Mouse (Mus musculus) hindbrain, postnatal 0 days (tissue): ENCODE results near the gene BC025920. TPM values are rescaled to one million over a fixed set of nuclear protein-coding genes. Genes with fewer than 3 reads are reported as not detected.

Experiments used
- ATAC-seq: fragments of 200-750 bp; cut with Nextera tagmentation; 2 replicates; pipeline ENCODE4 v1.8.0; 2017; ENCODE audit warnings: mild to moderate bottlenecking, moderate TSS enrichment, moderate library complexity
- DNase-seq: peaks from one replicate; pipeline ENCODE4 v3.0.0-alpha.2; 2015; ENCODE audit warnings: low spot score
- H3K27ac ChIP-seq: fragments of 300-500 bp; sonication (generic); 2 replicates; pipeline ENCODE4 v1.5.1; 2014; ENCODE audit warnings: mild to moderate bottlenecking
- H3K27me3 ChIP-seq: fragments of 300-500 bp; sonication (generic); 2 replicates; pipeline ENCODE4 v1.6.1; 2014; ENCODE audit warnings: low read length, mixed read lengths; ENCODE audit not compliant: insufficient read depth
- H3K36me3 ChIP-seq: fragments of 300-500 bp; sonication (generic); 2 replicates; pipeline ENCODE4 v1.6.1; 2014; ENCODE audit warnings: low read length, mixed read lengths; ENCODE audit not compliant: insufficient read depth
- H3K4me1 ChIP-seq: fragments of 300-500 bp; sonication (generic); 2 replicates; pipeline ENCODE4 v1.6.1; 2014; ENCODE audit warnings: antibody characterized with exemption, low read length, mixed read lengths; ENCODE audit not compliant: insufficient read depth
- H3K4me2 ChIP-seq: fragments of 300-500 bp; sonication (generic); 2 replicates; pipeline ENCODE4 v1.6.1; 2014; ENCODE audit warnings: low read depth, mild to moderate bottlenecking, low read length, moderate library complexity, mixed read lengths
- H3K4me3 ChIP-seq: fragments of 300-500 bp; sonication (generic); 2 replicates; pipeline ENCODE4 v1.5.1; 2014; ENCODE audit warnings: low read length
- H3K9ac ChIP-seq: fragments of 300-500 bp; sonication (generic); replicated peaks from 2 replicates; pipeline ENCODE4 v1.6.1; 2014; ENCODE audit warnings: mild to moderate bottlenecking, low read length, moderate library complexity, mixed read lengths
- H3K9me3 ChIP-seq: fragments of 300-500 bp; sonication (generic); 2 replicates; pipeline ENCODE4 v1.6.1; 2016; ENCODE audit warnings: low read length, mixed read lengths
- CTCF ChIP-seq: IDR thresholded peaks from 2 replicates; pipeline ENCODE4 v1.5.1; 2016; ENCODE audit warnings: antibody characterized with exemption, control low read depth, low read depth
- whole genome bisulfite sequencing: fragments of 180-500 bp; shearing (Covaris S2); extraction: QIAGEN DNeasy Blood & Tissue Kit; methylation state at CpG from one replicate; pipeline ENCODE4 v1.1.7; 2014; 5-methylcytosine and 5-hydroxymethylcytosine counted together
- polyA plus RNA-seq: library from polyadenylated mRNA; unstranded; fragments of >200 nt; fragmentation: Nextera tagmentation; extraction: Ambion mirVana; gene quantifications from 2 replicates; pipeline ENCODE4 v1.2.1, GENCODE M21; 2015
- total RNA-seq: library from RNA; depleted of rRNA; stranded (reverse); fragments of >200 nt; gene quantifications from 2 replicates; pipeline ENCODE4 v1.2.3, GENCODE M21; 2014

BC025920 gene
- total and polyA plus RNA-seq, 2 experiments from 2014 or later = 1.3 to 4.2 TPM

- Histone ChIP-seq H3K4me3 (no peak overlapping the region), H3K9ac (peak overlapping the region; percentile 24; the same call in 1 of the 2 replicates), H3K4me2 (0 out of 2 replicates have a peak overlapping the region, but pooled peaks have one; percentile 92), H3K4me1 (peaks cover 17% of the 10 kb centered on the region), H3K36me3 (no peaks in the 10 kb centered on the region), H3K27ac (no peak overlapping the region), H3K9me3 (no peaks in the 10 kb centered on the region), H3K27me3 (no peaks in the 10 kb centered on the region)
- 92% methylated on average over 2 of the region's 2 CpGs for WGBS
- no peak for TF ChIP-seq CTCF
- no peak for ATAC-seq
- no peak for DNase-seq
Observed at GRCm38 (mm10) chr10:81641566-81641965, 35.5 kb downstream of the BC025920 start.

- peaks cover 17% of the 10 kb centered on the region for H3K4me1 ChIP-seq
- H3K4me2 ChIP-seq = peak overlapping the region; percentile 92
- H3K27me3 ChIP-seq = no peaks in the 10 kb centered on the region
- DNase-seq = no peak
- no peak overlapping the region for H3K4me3 ChIP-seq
- 77% methylated on average over 8 of the region's 8 CpGs for WGBS
- ATAC-seq = no peak
- H3K9ac ChIP-seq = peak overlapping the region; percentile 96; the same call in 1 of the 2 replicates
- H3K27ac ChIP-seq = peak overlapping the region; percentile 97
- no peaks in the 10 kb centered on the region for H3K36me3 ChIP-seq
- no peaks in the 10 kb centered on the region for H3K9me3 ChIP-seq
- TF ChIP-seq CTCF = no peak
Observed at GRCm38 (mm10) chr10:81641978-81642647, 36.0 kb downstream of the BC025920 start.

- Histone ChIP-seq H3K4me3 (peak overlapping the region; percentile 66), H3K27ac (peak overlapping the region; percentile 97), H3K27me3 (no peaks in the 10 kb centered on the region), H3K9ac (peak overlapping the region; percentile 96), H3K36me3 (no peaks in the 10 kb centered on the region), H3K4me1 (peaks cover 17% of the 10 kb centered on the region), H3K4me2 (peak overlapping the region; percentile 92), H3K9me3 (no peaks in the 10 kb centered on the region)
- no peak for TF ChIP-seq CTCF
- no peak; the same call in 1 of the 2 replicates for ATAC-seq
- no peak for DNase-seq
- WGBS = 21% methylated on average over 21 of the region's 24 CpGs
Observed at GRCm38 (mm10) chr10:81642648-81643448, 36.8 kb downstream of the BC025920 start.

- Histone ChIP-seq H3K4me3 (peak overlapping the region; percentile 66), H3K36me3 (no peaks in the 10 kb centered on the region), H3K4me1 (peaks cover 17% of the 10 kb centered on the region), H3K9me3 (no peaks in the 10 kb centered on the region), H3K4me2 (peak overlapping the region; percentile 92), H3K9ac (peak overlapping the region; percentile 96), H3K27ac (peak overlapping the region; percentile 97), H3K27me3 (no peaks in the 10 kb centered on the region)
- DNase-seq (peak; percentile 98), ATAC-seq (peak; percentile 93)
- peak; percentile 70 for TF ChIP-seq CTCF
- 0% methylated on average over 70 of the region's 75 CpGs for WGBS
Observed at GRCm38 (mm10) chr10:81643449-81644055, 37.5 kb downstream of the BC025920 start.

GRCm38 (mm10) chr10:81644162-81644561 is 38.1 kb downstream of the BC025920 start:
- no peak for DNase-seq
- H3K9me3 ChIP-seq = no peaks in the 10 kb centered on the region
- TF ChIP-seq CTCF = no peak
- no peaks in the 10 kb centered on the region for H3K36me3 ChIP-seq
- H3K4me3 ChIP-seq = peak overlapping the region; percentile 66
- 45% methylated on average over 2 of the region's 2 CpGs for WGBS
- peak overlapping the region; percentile 96; the same call in 1 of the 2 replicates for H3K9ac ChIP-seq
- no peak for ATAC-seq
- peaks cover 17% of the 10 kb centered on the region for H3K4me1 ChIP-seq
- peak overlapping the region; percentile 97 for H3K27ac ChIP-seq
- H3K4me2 ChIP-seq = peak overlapping the region; percentile 92
- H3K27me3 ChIP-seq = no peaks in the 10 kb centered on the region

- no peaks in the 10 kb centered on the region for H3K36me3 ChIP-seq
- DNase-seq (no peak), ATAC-seq (no peak)
- H3K4me2 ChIP-seq = no peak overlapping the region; the same call in 1 of the 2 replicates
- no peak overlapping the region for H3K27ac ChIP-seq
- H3K9ac ChIP-seq = no peak overlapping the region
- no peak overlapping the region for H3K4me3 ChIP-seq
- no peaks in the 10 kb centered on the region for H3K27me3 ChIP-seq
- no peak for TF ChIP-seq CTCF
- no peaks in the 10 kb centered on the region for H3K9me3 ChIP-seq
- peaks cover 17% of the 10 kb centered on the region for H3K4me1 ChIP-seq
- WGBS = 90% methylated on average over 18 of the region's 18 CpGs
Observed at GRCm38 (mm10) chr10:81644716-81645115, 38.6 kb downstream of the BC025920 start.
